Mouse (Mus musculus): ENCODE measurements around the gene Rps23. TPM values are rescaled to one million over a fixed set of nuclear protein-coding genes. Genes with fewer than 3 reads are reported as not detected.

Rps23 gene
- polyA plus RNA-seq, 1 experiment from 2014 or later = 202 TPM

GRCm38 (mm10) chr13:90935852-90936251, 13.1 kb downstream of the Rps23 start:
- Histone ChIP-seq H3K36me3 (no peaks in the 10 kb centered on the region), H3K27me3 (no peaks in the 10 kb centered on the region), H3K9ac (no peak overlapping the region), H3K9me3 (replicated peaks) (no peaks in the 10 kb centered on the region), H3K4me3 (replicated peaks) (no peak overlapping the region), H3K27ac (no peak overlapping the region), H3K4me1 (replicated peaks) (peaks cover 27% of the 10 kb centered on the region), H3K4me2 (no peak overlapping the region)
- 79% methylated on average over 7 of the region's 7 CpGs for WGBS (ENCODE audit: insufficient replicate concordance)
- DNase-seq (no peak), ATAC-seq (ENCODE audit: low read depth) (no peak)

GRCm38 (mm10) chr13:90939192-90939591, 16.4 kb downstream of the Rps23 start:
- H3K27me3 ChIP-seq = no peaks in the 10 kb centered on the region
- peak overlapping the region; percentile 52 for H3K4me2 ChIP-seq
- H3K4me1 ChIP-seq (replicated peaks) = peaks cover 27% of the 10 kb centered on the region
- H3K27ac ChIP-seq = peak overlapping the region; percentile 58
- H3K9ac ChIP-seq = no peak overlapping the region; the same call in 1 of the 2 replicates
- H3K36me3 ChIP-seq = no peaks in the 10 kb centered on the region
- H3K9me3 ChIP-seq (replicated peaks) = no peaks in the 10 kb centered on the region
- H3K4me3 ChIP-seq (replicated peaks) = no peak overlapping the region
- DNase-seq (peak; percentile 83), ATAC-seq (ENCODE audit: low read depth) (peak; percentile 97)
- WGBS (ENCODE audit: insufficient replicate concordance) = 24% methylated on average over 6 of the region's 6 CpGs

GRCm38 (mm10) chr13:90939600-90939999, 16.8 kb downstream of the Rps23 start:
- H3K4me3 ChIP-seq (replicated peaks) = no peak overlapping the region
- H3K36me3 ChIP-seq = no peaks in the 10 kb centered on the region
- ATAC-seq (ENCODE audit: low read depth) = peak; percentile 39; the same call in 1 of the 2 replicates
- no peaks in the 10 kb centered on the region for H3K9me3 ChIP-seq (replicated peaks)
- no peak overlapping the region; the same call in 1 of the 2 replicates for H3K9ac ChIP-seq
- no peaks in the 10 kb centered on the region for H3K27me3 ChIP-seq
- WGBS (ENCODE audit: insufficient replicate concordance) = 50% methylated on average over 5 of the region's 5 CpGs
- no peak for DNase-seq
- peak overlapping the region; percentile 52; the same call in 1 of the 2 replicates for H3K4me2 ChIP-seq
- H3K27ac ChIP-seq = peak overlapping the region; percentile 35; the same call in 1 of the 2 replicates
- H3K4me1 ChIP-seq (replicated peaks) = peaks cover 27% of the 10 kb centered on the region

GRCm38 (mm10) chr13:90958894-90959293, 36.1 kb downstream of the Rps23 start:
- Histone ChIP-seq H3K27me3 (no peaks in the 10 kb centered on the region), H3K4me1 (replicated peaks) (no peaks in the 10 kb centered on the region), H3K9ac (no peak overlapping the region), H3K27ac (no peak overlapping the region), H3K4me2 (no peak overlapping the region), H3K9me3 (replicated peaks) (no peaks in the 10 kb centered on the region), H3K4me3 (replicated peaks) (no peak overlapping the region), H3K36me3 (no peaks in the 10 kb centered on the region)
- no peak for DNase-seq
- WGBS (ENCODE audit: insufficient replicate concordance) = 62% methylated on average over 2 of the region's 2 CpGs
- ATAC-seq (ENCODE audit: low read depth) = no peak

- 84% methylated on average over 8 of the region's 8 CpGs for WGBS (ENCODE audit: insufficient replicate concordance)
- H3K36me3 ChIP-seq = no peaks in the 10 kb centered on the region
- ATAC-seq (ENCODE audit: low read depth) (no peak), DNase-seq (no peak)
- no peak overlapping the region for H3K9ac ChIP-seq
- H3K27ac ChIP-seq = no peak overlapping the region
- H3K4me1 ChIP-seq (replicated peaks) = no peaks in the 10 kb centered on the region
- H3K4me2 ChIP-seq = no peak overlapping the region
- H3K27me3 ChIP-seq = no peaks in the 10 kb centered on the region
- no peak overlapping the region for H3K4me3 ChIP-seq (replicated peaks)
- H3K9me3 ChIP-seq (replicated peaks) = no peaks in the 10 kb centered on the region
Measured at GRCm38 (mm10) chr13:90960591-90960990, 37.8 kb downstream of the Rps23 start.

GRCm38 (mm10) chr13:90962836-90963760, 40.3 kb downstream of the Rps23 start:
- DNase-seq (no peak), ATAC-seq (ENCODE audit: low read depth) (no peak)
- Histone ChIP-seq H3K36me3 (no peaks in the 10 kb centered on the region), H3K9ac (no peak overlapping the region), H3K4me3 (replicated peaks) (no peak overlapping the region), H3K4me2 (no peak overlapping the region), H3K9me3 (replicated peaks) (no peaks in the 10 kb centered on the region), H3K27ac (no peak overlapping the region), H3K4me1 (replicated peaks) (no peaks in the 10 kb centered on the region), H3K27me3 (no peaks in the 10 kb centered on the region)
- WGBS (ENCODE audit: insufficient replicate concordance) = 58% methylated on average over 10 of the region's 10 CpGs

GRCm38 (mm10) chr13:90964511-90964910, 41.8 kb downstream of the Rps23 start:
- Histone ChIP-seq H3K9me3 (replicated peaks) (no peaks in the 10 kb centered on the region), H3K36me3 (no peaks in the 10 kb centered on the region), H3K4me3 (replicated peaks) (no peak overlapping the region), H3K27me3 (no peaks in the 10 kb centered on the region), H3K27ac (no peak overlapping the region), H3K4me2 (no peak overlapping the region), H3K4me1 (replicated peaks) (no peaks in the 10 kb centered on the region), H3K9ac (no peak overlapping the region)
- 79% methylated on average over 4 of the region's 4 CpGs for WGBS (ENCODE audit: insufficient replicate concordance)
- ATAC-seq (ENCODE audit: low read depth) = no peak
- DNase-seq = no peak

- no peak overlapping the region for H3K9ac ChIP-seq
- H3K27ac ChIP-seq = no peak overlapping the region
- H3K4me2 ChIP-seq = no peak overlapping the region
- H3K36me3 ChIP-seq = no peaks in the 10 kb centered on the region
- H3K9me3 ChIP-seq (replicated peaks) = no peaks in the 10 kb centered on the region
- DNase-seq (no peak), ATAC-seq (ENCODE audit: low read depth) (no peak)
- WGBS (ENCODE audit: insufficient replicate concordance) = 65% methylated on average over 8 of the region's 8 CpGs
- H3K4me1 ChIP-seq (replicated peaks) = peaks cover 11% of the 10 kb centered on the region; the same call in 1 of the 2 replicates
- no peak overlapping the region for H3K4me3 ChIP-seq (replicated peaks)
- no peaks in the 10 kb centered on the region for H3K27me3 ChIP-seq
Measured at GRCm38 (mm10) chr13:90965996-90966395, 43.2 kb downstream of the Rps23 start.

- H3K36me3 ChIP-seq = no peaks in the 10 kb centered on the region
- H3K27me3 ChIP-seq = no peaks in the 10 kb centered on the region
- H3K4me3 ChIP-seq (replicated peaks) = no peak overlapping the region
- H3K9ac ChIP-seq = no peak overlapping the region
- 5% methylated on average over 4 of the region's 4 CpGs for WGBS (ENCODE audit: insufficient replicate concordance)
- no peak overlapping the region for H3K4me2 ChIP-seq
- peaks cover 13% of the 10 kb centered on the region; the same call in 1 of the 2 replicates for H3K4me1 ChIP-seq (replicated peaks)
- H3K27ac ChIP-seq = no peak overlapping the region
- ATAC-seq (ENCODE audit: low read depth) (0 out of 2 replicates have a peak, but pooled peaks have one; percentile 39), DNase-seq (peak; percentile 24)
- no peaks in the 10 kb centered on the region for H3K9me3 ChIP-seq (replicated peaks)
Measured at GRCm38 (mm10) chr13:90967422-90967821, 44.7 kb downstream of the Rps23 start.

GRCm38 (mm10) chr13:90968940-90969339, 46.2 kb downstream of the Rps23 start:
- Histone ChIP-seq H3K4me1 (replicated peaks) (peaks cover 13% of the 10 kb centered on the region; the same call in 1 of the 2 replicates), H3K4me3 (replicated peaks) (no peak overlapping the region), H3K36me3 (no peaks in the 10 kb centered on the region), H3K9ac (no peak overlapping the region), H3K4me2 (no peak overlapping the region), H3K27ac (no peak overlapping the region), H3K9me3 (replicated peaks) (no peaks in the 10 kb centered on the region), H3K27me3 (no peaks in the 10 kb centered on the region)
- DNase-seq = no peak
- no peak for ATAC-seq (ENCODE audit: low read depth)
- 70% methylated on average over 4 of the region's 4 CpGs for WGBS (ENCODE audit: insufficient replicate concordance)

- Histone ChIP-seq H3K27ac (no peak overlapping the region), H3K9ac (no peak overlapping the region), H3K27me3 (no peaks in the 10 kb centered on the region), H3K4me1 (replicated peaks) (peaks cover 13% of the 10 kb centered on the region; the same call in 1 of the 2 replicates), H3K4me3 (replicated peaks) (no peak overlapping the region), H3K36me3 (no peaks in the 10 kb centered on the region), H3K9me3 (replicated peaks) (no peaks in the 10 kb centered on the region), H3K4me2 (no peak overlapping the region)
- peak; percentile 87 for ATAC-seq (ENCODE audit: low read depth)
- peak; percentile 19 for DNase-seq
- 51% methylated on average over 10 of the region's 10 CpGs for whole genome bisulfite sequencing (ENCODE audit: insufficient replicate concordance)
Measured at GRCm38 (mm10) chr13:90970259-90971017, 47.7 kb downstream of the Rps23 start.

All from liver, embryonic 13.5 days (tissue).